In genomic region chr15:13324439-13324838, GRCm38 (mm10) we compare ENCODE assay signal across 25 mouse cellular contexts.
DNase-seq lines count a peak whose midpoint lies in the region; ATAC-seq and TF ChIP-seq lines count a peak whose summit lies in the region.
"Had no signal": no experiment of that assay in that cellular context is flagged by ENCODE, and none has a peak within 500 bp of the region (broad histone marks: within the 10 kb centered on the region; RNA-seq: fewer than 3 reads in every experiment).

No protein-coding gene starts in this region.

- no peaks in the 10 kb centered on the region; the same call in 1 of the 2 replicates for H3K4me1 ChIP-seq in kidney, adult 2 months (ENCODE audit: control insufficient read depth, insufficient read depth, low read length)
- no peaks in the 10 kb centered on the region for H3K4me1 ChIP-seq in kidney, embryonic 14.5 days (ENCODE audit: control insufficient read depth, insufficient read depth, low read length)
- no peaks in the 10 kb centered on the region for H3K4me1 ChIP-seq in stomach, postnatal 0 days (replicated peaks; ENCODE audit: control insufficient read depth, insufficient read depth)
- H3K4me1 ChIP-seq: heart, embryonic 12.5 days; heart, embryonic 15.5 days had no signal

- H3K27ac ChIP-seq in kidney, adult 2 months (ENCODE audit: insufficient read depth, low read depth, low read length): no peak overlapping the region
- H3K27ac ChIP-seq in kidney, embryonic 14.5 days (ENCODE audit: low read depth, low read length): no peak overlapping the region
- no peak overlapping the region for H3K27ac ChIP-seq in stomach, postnatal 0 days (replicated peaks)
- H3K27ac ChIP-seq: heart, embryonic 15.5 days; hindbrain, embryonic 10.5 days; hindbrain, embryonic 13.5 days had no signal

- H3K4me3 ChIP-seq in kidney, adult 2 months (ENCODE audit: insufficient read depth, low read depth, low read length): no peak overlapping the region
- H3K4me3 ChIP-seq in kidney, embryonic 14.5 days (ENCODE audit: low read length): no peak overlapping the region
- no peak overlapping the region for H3K4me3 ChIP-seq in stomach, postnatal 0 days (ENCODE audit: low read depth, low read length)
- H3K4me3 ChIP-seq: heart, embryonic 12.5 days; heart, embryonic 15.5 days; hindbrain, embryonic 10.5 days; hindbrain, embryonic 13.5 days had no signal

- ATAC-seq in kidney, embryonic 14.5 days (ENCODE audit: low FRiP score, low TSS enrichment): no peak
- no peak for ATAC-seq in stomach, postnatal 0 days (ENCODE audit: low FRiP score, low TSS enrichment)
- ATAC-seq: activated CD4-positive, CD25-positive, alpha-beta regulatory T cell, adult 4 months; CD4-positive, CD25-positive, alpha-beta regulatory T cell, adult 4 months; forebrain, embryonic 14.5 days; forebrain, postnatal 0 days had no signal

- DNase-seq in kidney, adult 2 months: peak; percentile 67
- peak; percentile 54 for DNase-seq in kidney, adult 9 months
- peak; percentile 14 for DNase-seq in kidney, postnatal 10 days
- DNase-seq in kidney, postnatal 36 days: peak; percentile 38 to 50
- no peak for DNase-seq in stomach, postnatal 0 days (ENCODE audit: low spot score)
- DNase-seq in layer of hippocampus, adult 11-12 months (ENCODE audit: low spot score): no peak
- DNase-seq in adrenal gland, postnatal 36 days: no peak
- DNase-seq: adrenal gland, adult 8-10 months; adrenal gland, postnatal 25 days; cerebellum, adult 18-20 months; cerebellum, adult 9-10 months; cerebellum, postnatal 14 days; forebrain, postnatal 0 days; gastrocnemius, postnatal 25 days; heart, adult 18-20 months; heart, postnatal 10 days; heart, postnatal 36 days had no signal

- 29% methylated on average over 2 of the region's 2 CpGs for WGBS in kidney, adult 2 months
- WGBS in kidney, embryonic 14.5 days: 59% methylated on average over 2 of the region's 2 CpGs
- 75% methylated on average over 2 of the region's 2 CpGs for WGBS in stomach, postnatal 0 days

- no peak for TF ChIP-seq CTCF in kidney, adult 2 months (conservative IDR thresholded peaks at IDR 0.05; ENCODE audit: insufficient read depth, insufficient read length, low read depth, low read length)
- TF ChIP-seq CTCF in stomach, postnatal 0 days (IDR thresholded peaks at IDR 0.05; ENCODE audit: low read depth): no peak

- H3K36me3 ChIP-seq in kidney, adult 2 months (ENCODE audit: control insufficient read depth, insufficient read depth, low read length): no peaks in the 10 kb centered on the region
- no peaks in the 10 kb centered on the region for H3K36me3 ChIP-seq in kidney, embryonic 14.5 days (ENCODE audit: control insufficient read depth, insufficient read depth, low read length)
- H3K36me3 ChIP-seq in stomach, postnatal 0 days (ENCODE audit: control insufficient read depth, insufficient read depth, low read length): no peaks in the 10 kb centered on the region
- H3K36me3 ChIP-seq: heart, embryonic 12.5 days; heart, embryonic 15.5 days; hindbrain, embryonic 10.5 days; hindbrain, embryonic 13.5 days had no signal

- no peak overlapping the region for H3K9ac ChIP-seq in kidney, embryonic 14.5 days (ENCODE audit: low read depth, low read length)
- no peak overlapping the region for H3K9ac ChIP-seq in stomach, postnatal 0 days (ENCODE audit: low read length)
- H3K9ac ChIP-seq: forebrain, postnatal 0 days; heart, embryonic 12.5 days; heart, embryonic 15.5 days; hindbrain, embryonic 13.5 days had no signal

- no peak for TF ChIP-seq EP300 in stomach, postnatal 0 days (optimal IDR thresholded peaks at IDR 0.05)

- H3K27me3 ChIP-seq in kidney, adult 2 months (replicated peaks; ENCODE audit: control insufficient read depth, insufficient read depth, low read length): no peaks in the 10 kb centered on the region
- H3K27me3 ChIP-seq in kidney, embryonic 14.5 days (ENCODE audit: control insufficient read depth, insufficient read depth, low read length): no peaks in the 10 kb centered on the region
- no peaks in the 10 kb centered on the region for H3K27me3 ChIP-seq in stomach, postnatal 0 days (ENCODE audit: control insufficient read depth, insufficient read depth, low read length)
- H3K27me3 ChIP-seq: heart, embryonic 12.5 days; heart, embryonic 15.5 days; hindbrain, embryonic 13.5 days had no signal

- no peak for TF ChIP-seq POLR2A in kidney, adult 2 months (IDR thresholded peaks at IDR 0.05; ENCODE audit: low read depth, low read length)

- H3K9me3 ChIP-seq in kidney, embryonic 14.5 days (ENCODE audit: control insufficient read depth, low read length): no peaks in the 10 kb centered on the region
- no peaks in the 10 kb centered on the region for H3K9me3 ChIP-seq in stomach, postnatal 0 days (ENCODE audit: control insufficient read depth, low read length)
- H3K9me3 ChIP-seq: heart, embryonic 12.5 days; heart, embryonic 15.5 days; hindbrain, embryonic 10.5 days; hindbrain, embryonic 13.5 days had no signal

- no peak overlapping the region for H3K4me2 ChIP-seq in kidney, embryonic 14.5 days (replicated peaks; ENCODE audit: low read depth, low read length)
- H3K4me2 ChIP-seq in stomach, postnatal 0 days (replicated peaks; ENCODE audit: low read depth): no peak overlapping the region
- H3K4me2 ChIP-seq: heart, embryonic 12.5 days; heart, embryonic 15.5 days; hindbrain, embryonic 13.5 days had no signal

Comparison
In these comparisons a context has a peak if more than half of its experiments do, and no peak if none do; other contexts are left out.
1. DNase-seq: peak in kidney, adult 2 months (single experiment), kidney, adult 9 months (single experiment), kidney, postnatal 10 days (single experiment) and kidney, postnatal 36 days (2 of 2); none in stomach, postnatal 0 days (single experiment), layer of hippocampus, adult 11-12 months (single experiment) and adrenal gland, postnatal 36 days (0 of 2).